Comparison of ENCODE assay signal across 21 mouse cellular contexts in the genomic region with DNA sequence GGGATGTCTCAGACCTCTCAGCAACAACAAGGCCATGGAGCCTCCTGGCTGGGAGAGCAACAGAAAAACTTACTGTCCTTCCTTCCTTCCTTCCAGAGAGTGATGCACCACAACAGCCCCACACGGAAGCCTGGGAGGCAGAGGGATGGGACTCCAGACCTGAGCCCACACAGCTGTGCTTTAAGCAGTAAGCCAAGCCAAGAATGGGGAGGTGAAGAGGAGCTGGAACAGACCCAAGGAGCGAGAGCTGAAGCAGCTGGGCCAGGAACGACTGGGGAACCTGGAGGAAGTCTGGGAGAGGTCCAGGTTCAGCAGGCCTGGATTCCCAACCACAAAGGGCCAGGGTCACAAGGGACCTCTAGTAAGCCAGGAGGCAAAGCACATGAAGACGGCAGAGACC.
A peak's percentile ranks its signal among the peaks of the same experiment; 100 is the strongest.
DNase-seq lines count a peak whose midpoint lies in the region; ATAC-seq and TF ChIP-seq lines count a peak whose summit lies in the region.
"Had no signal": no experiment of that assay in that cellular context is flagged by ENCODE, and none has a peak within 500 bp of the region (broad histone marks: within the 10 kb centered on the region; RNA-seq: fewer than 3 reads in every experiment).

No protein-coding gene starts in this region.

- no peak for DNase-seq in embryonic facial prominence, embryonic 10.5 days (ENCODE audit: low spot score)
- DNase-seq in kidney, postnatal 0 days (ENCODE audit: low spot score), result peak; percentile 72
- DNase-seq in kidney, adult 9 months, result no peak
- DNase-seq in urinary bladder, postnatal 14 days (ENCODE audit: low spot score), result peak; percentile 45
- DNase-seq in urinary bladder, postnatal 36 days (ENCODE audit: low spot score in 2 of 2), result no peak
- DNase-seq in ovary, postnatal 10 days (ENCODE audit: low spot score), result no peak
- no peak for DNase-seq in gastrocnemius, adult 18-20 months (ENCODE audit: low spot score)
- DNase-seq: adrenal gland, adult 8-10 months; cerebellum, adult 8-10 months; gastrocnemius, postnatal 25 days; liver, postnatal 0 days; thymus, adult 2 months had no signal

- peaks cover 17% of the 10 kb centered on the region for H3K4me1 ChIP-seq in embryonic facial prominence, embryonic 13.5 days
- peaks cover 11% of the 10 kb centered on the region for H3K4me1 ChIP-seq in embryonic facial prominence, embryonic 10.5 days
- 0 out of 2 replicates have a peak, but pooled peaks cover under 1% of the 10 kb centered on the region for H3K4me1 ChIP-seq in kidney, postnatal 0 days (replicated peaks; ENCODE audit: insufficient read depth, low read length)
- H3K4me1 ChIP-seq: forebrain, embryonic 15.5 days; hindbrain, embryonic 13.5 days; midbrain, embryonic 13.5 days had no signal

- no peak overlapping the region for H3K27ac ChIP-seq in embryonic facial prominence, embryonic 13.5 days
- no peak overlapping the region for H3K27ac ChIP-seq in embryonic facial prominence, embryonic 10.5 days (replicated peaks)
- H3K27ac ChIP-seq in kidney, postnatal 0 days, result no peak overlapping the region
- H3K27ac ChIP-seq: embryonic facial prominence, embryonic 12.5 days; forebrain, embryonic 15.5 days; hindbrain, embryonic 13.5 days; midbrain, embryonic 13.5 days; neural tube, embryonic 13.5 days had no signal

- 61% methylated on average over 4 of the region's 4 CpGs for WGBS in embryonic facial prominence, embryonic 13.5 days
- WGBS in embryonic facial prominence, embryonic 10.5 days, result 76% methylated on average over 4 of the region's 4 CpGs
- WGBS in kidney, postnatal 0 days, result 60% methylated on average over 4 of the region's 4 CpGs

- H3K9ac ChIP-seq in embryonic facial prominence, embryonic 13.5 days, result no peak overlapping the region
- H3K9ac ChIP-seq in kidney, postnatal 0 days (ENCODE audit: low read depth, low read length), result no peak overlapping the region
- H3K9ac ChIP-seq: embryonic facial prominence, embryonic 12.5 days; forebrain, embryonic 15.5 days; hindbrain, embryonic 13.5 days; liver, postnatal 0 days; midbrain, embryonic 13.5 days; neural tube, embryonic 13.5 days had no signal

- no peaks in the 10 kb centered on the region for H3K9me3 ChIP-seq in embryonic facial prominence, embryonic 13.5 days
- no peaks in the 10 kb centered on the region for H3K9me3 ChIP-seq in embryonic facial prominence, embryonic 10.5 days
- H3K9me3 ChIP-seq in kidney, postnatal 0 days (replicated peaks; ENCODE audit: low read length), result no peaks in the 10 kb centered on the region
- H3K9me3 ChIP-seq: embryonic facial prominence, embryonic 12.5 days; forebrain, embryonic 15.5 days; midbrain, embryonic 13.5 days; neural tube, embryonic 13.5 days had no signal

- H3K4me3 ChIP-seq in embryonic facial prominence, embryonic 13.5 days, result no peak overlapping the region
- no peak overlapping the region for H3K4me3 ChIP-seq in embryonic facial prominence, embryonic 10.5 days
- H3K4me3 ChIP-seq in kidney, postnatal 0 days (replicated peaks; ENCODE audit: low read depth, low read length), result no peak overlapping the region
- H3K4me3 ChIP-seq: embryonic facial prominence, embryonic 12.5 days; forebrain, embryonic 15.5 days; hindbrain, embryonic 13.5 days; midbrain, embryonic 13.5 days; neural tube, embryonic 13.5 days had no signal

- no peaks in the 10 kb centered on the region for H3K36me3 ChIP-seq in embryonic facial prominence, embryonic 13.5 days
- no peaks in the 10 kb centered on the region for H3K36me3 ChIP-seq in embryonic facial prominence, embryonic 10.5 days (replicated peaks)
- H3K36me3 ChIP-seq in kidney, postnatal 0 days (ENCODE audit: insufficient read depth, low read length), result no peaks in the 10 kb centered on the region
- H3K36me3 ChIP-seq: embryonic facial prominence, embryonic 12.5 days; forebrain, embryonic 15.5 days; hindbrain, embryonic 13.5 days; midbrain, embryonic 13.5 days; neural tube, embryonic 13.5 days had no signal

- 0 out of 2 replicates have a peak, but pooled peaks have one; percentile 15 for ATAC-seq in embryonic facial prominence, embryonic 13.5 days (ENCODE audit: insufficient number of reproducible peaks, insufficient read depth, low FRiP score, low TSS enrichment, low read depth)
- no peak; the same call in 1 of the 2 replicates for ATAC-seq in kidney, postnatal 0 days (replicated peaks; ENCODE audit: low FRiP score, low read depth)
- ATAC-seq: forebrain, embryonic 15.5 days; inflammation-experienced regulatory T-cells, adult 6 months; liver, postnatal 0 days; midbrain, embryonic 13.5 days; Patski had no signal

- TF ChIP-seq CTCF in kidney, postnatal 0 days (IDR thresholded peaks at IDR 0.05; ENCODE audit: low read depth), result no peak

- H3K27me3 ChIP-seq in embryonic facial prominence, embryonic 13.5 days, result no peaks in the 10 kb centered on the region
- H3K27me3 ChIP-seq in embryonic facial prominence, embryonic 10.5 days (replicated peaks; ENCODE audit: low read depth, poor library complexity, severe bottlenecking), result peaks cover 52% of the 10 kb centered on the region
- H3K27me3 ChIP-seq in kidney, postnatal 0 days (ENCODE audit: insufficient read depth, low read length), result no peaks in the 10 kb centered on the region
- H3K27me3 ChIP-seq: embryonic facial prominence, embryonic 12.5 days; Patski had no signal

- no peak overlapping the region for H3K4me2 ChIP-seq in embryonic facial prominence, embryonic 13.5 days
- no peak overlapping the region for H3K4me2 ChIP-seq in kidney, postnatal 0 days (ENCODE audit: low read length)
- H3K4me2 ChIP-seq: embryonic facial prominence, embryonic 12.5 days; forebrain, embryonic 15.5 days; heart, embryonic 11.5 days; hindbrain, embryonic 13.5 days; midbrain, embryonic 13.5 days; neural tube, embryonic 13.5 days had no signal

Comparison
In these comparisons a context has a peak if more than half of its experiments do, and no peak if none do; other contexts are left out.
1. DNase-seq: peak in kidney, postnatal 0 days (single experiment) and urinary bladder, postnatal 14 days (single experiment); none in embryonic facial prominence, embryonic 10.5 days (single experiment), kidney, adult 9 months (single experiment), urinary bladder, postnatal 36 days (0 of 2), ovary, postnatal 10 days (single experiment) and gastrocnemius, adult 18-20 months (single experiment).